Mouse (Mus musculus): ENCODE data around the gene Ssr3.

- no peak for TF ChIP-seq CTCF (IDR thresholded peaks at IDR 0.05)
- TF ChIP-seq EP300 (IDR thresholded peaks at IDR 0.05): no peak
Measured at GRCm38 (mm10) chr3:65374729-65375128, 17.7 kb downstream of the Ssr3 start.

Data from lung, postnatal 0 days (tissue).